Mouse (Mus musculus) kidney, adult 9 months (tissue): ENCODE data around the gene Olfr170.
"Not testable (repeated sequence)": the region's sequence is repeated elsewhere in the genome, so short reads cannot be mapped to it uniquely, and the experiment has no call there.

Source experiments
- DNase-seq: peaks from one replicate; pipeline ENCODE4 v3.0.0; 2022

Gene Olfr170

DNA sequence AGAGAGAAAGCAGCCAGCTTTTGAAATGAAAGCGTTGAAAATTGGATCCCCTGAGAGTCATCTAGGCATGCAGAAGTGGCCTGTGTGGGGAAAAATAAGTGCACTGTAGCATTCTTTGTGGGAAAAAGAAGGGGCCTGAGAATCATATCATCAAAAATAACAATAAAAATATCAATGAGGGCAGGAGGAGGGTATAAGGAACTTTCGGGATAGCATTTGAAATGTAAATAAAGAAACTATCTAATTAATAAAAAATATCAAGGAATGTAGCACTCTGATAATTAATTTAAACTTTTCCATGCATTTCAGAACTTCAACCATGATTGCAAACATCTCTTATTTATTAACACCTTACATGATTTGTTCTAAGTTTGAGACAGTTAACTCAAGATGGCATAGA lies at the start of gene Olfr170:
Gene Olfr170 (minus strand): TSS at position 101 of the 400 bp plus-strand sequence.
- not testable (repeated sequence) for DNase-seq

DNA sequence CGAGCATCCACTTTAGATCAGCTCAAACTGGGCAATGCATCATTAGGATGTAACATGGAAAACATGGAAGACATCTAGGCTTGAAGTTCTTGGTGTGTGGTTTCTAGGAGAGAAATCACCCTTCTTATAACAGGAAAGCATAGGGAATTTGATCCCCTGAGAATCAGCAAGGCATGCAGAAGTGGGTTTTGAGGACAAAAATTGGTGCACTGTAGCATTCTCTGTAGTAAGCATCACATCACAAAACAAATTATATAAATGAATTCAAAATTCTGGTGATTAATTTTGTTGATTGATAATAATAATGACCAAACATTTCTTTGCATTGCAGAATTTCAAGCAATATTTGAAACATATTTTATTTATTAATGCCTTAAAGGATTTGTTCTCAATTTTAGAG lies 18.1 kb upstream of the Olfr170 start, which contains the start of gene Olfr171:
Gene Olfr171 (minus strand): TSS at position 101 of the 400 bp plus-strand sequence.
- DNase-seq: no peak

DNA sequence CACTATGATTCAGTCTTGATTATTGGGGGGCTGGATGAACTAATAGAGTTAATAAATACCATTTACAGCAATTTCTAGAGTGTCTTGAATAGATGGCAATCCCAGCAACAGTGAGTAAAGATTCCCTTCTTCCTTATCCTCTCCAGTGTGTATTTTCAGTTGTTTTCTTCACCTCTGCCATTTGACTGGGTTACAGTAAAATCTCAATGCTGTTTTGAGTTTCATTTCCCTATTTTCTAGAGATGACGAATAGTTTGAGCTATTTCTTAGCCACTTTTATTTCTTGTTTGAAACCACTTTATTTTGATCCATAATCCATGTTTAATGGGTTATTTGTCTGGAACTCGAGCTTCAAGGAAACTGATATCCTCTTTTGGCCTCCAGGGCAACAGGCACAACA lies 8.5 kb downstream of the Olfr170 start:
- no peak for DNase-seq

DNA sequence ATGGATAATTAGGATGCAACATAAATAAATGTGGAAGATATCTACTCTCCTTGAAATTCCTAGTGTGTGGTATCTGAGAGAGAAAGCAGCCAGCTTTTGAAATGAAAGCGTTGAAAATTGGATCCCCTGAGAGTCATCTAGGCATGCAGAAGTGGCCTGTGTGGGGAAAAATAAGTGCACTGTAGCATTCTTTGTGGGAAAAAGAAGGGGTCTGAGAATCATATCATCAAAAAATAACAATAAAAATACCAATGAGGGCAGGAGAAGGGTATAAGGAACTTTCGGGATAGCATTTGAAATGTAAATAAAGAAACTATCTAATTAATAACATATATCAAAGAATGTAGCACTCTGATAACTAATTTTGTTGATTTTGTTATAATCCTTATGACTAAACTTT lies 40.0 kb downstream of the Olfr170 start, which contains the start of gene Olfr169:
Gene Olfr169 (minus strand): TSS at position 101 of the 400 bp plus-strand sequence.
- DNase-seq: not testable (repeated sequence)
